Mouse (Mus musculus) left cerebral cortex, adult 18-20 months (tissue): ENCODE data around the gene Rbmx2. TPM values are rescaled to one million over a fixed set of nuclear protein-coding genes. Genes with fewer than 3 reads are reported as not detected.

Source experiments
- DNase-seq, 2 experiments: peaks; one replicate each; pipeline ENCODE4 v3.0.0; 2021 to 2022; ENCODE audit warnings: low spot score in 2 of 2, mixed read lengths in 1 of 2
- long read RNA-seq, 2 experiments: library from polyadenylated mRNA; stranded (forward); transcript quantifications; one replicate each; pipeline ENCODE4 v2.0.0; 2021
- total RNA-seq, 2 experiments: library from RNA; stranded (reverse); gene quantifications; 2 replicates each; pipeline ENCODE4 v1.2.3; 2021

Rbmx2 gene
- 1 to 10 TPM; 4.5 to 4.7 TPM for total RNA-seq
- long read RNA-seq, experiment 1, transcript Rbmx2-201 (6 exons, 1,747 nt): major isoform, 6 of 8 reads
- long read RNA-seq, experiment 1, partial matches to known transcripts: 2 of 8 reads
- long read RNA-seq, experiment 1, other reads (novel, unspliced or antisense): 0 of 8 reads
- long read RNA-seq, experiment 2, partial matches to known transcripts: 2 of 7 reads
- long read RNA-seq, experiment 2, other reads (novel, unspliced or antisense): 1 of 7 reads

DNA sequence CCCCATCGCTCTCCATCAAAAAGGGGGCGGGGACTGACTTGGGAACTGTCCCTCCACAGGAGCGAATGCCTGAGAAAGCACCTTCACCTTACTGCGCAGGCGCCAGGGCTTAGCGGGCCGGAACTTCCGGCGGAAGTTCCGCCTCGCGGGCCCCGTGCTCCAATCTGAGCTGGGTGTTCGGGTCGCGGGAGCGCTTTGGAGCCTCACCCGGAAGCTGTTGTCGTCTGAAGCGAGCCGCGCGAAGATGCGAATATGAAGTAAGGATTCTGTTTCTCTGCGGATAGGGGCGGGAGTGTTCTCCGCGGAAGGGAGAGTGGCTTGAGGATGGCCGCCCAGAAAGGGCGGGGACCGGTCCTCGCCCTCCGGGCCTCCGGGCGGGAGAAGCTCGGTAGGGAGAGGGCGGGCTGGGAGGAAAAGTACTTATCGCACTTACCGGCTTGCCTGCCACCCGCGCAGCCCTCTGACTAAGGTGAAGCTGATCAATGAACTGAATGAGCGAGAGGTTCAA, at the start of gene Rbmx2:
TSS of gene Rbmx2 (plus strand) at position 141 of the 508 bp plus-strand sequence.
- peak; percentile 84 to 89 for DNase-seq

DNA sequence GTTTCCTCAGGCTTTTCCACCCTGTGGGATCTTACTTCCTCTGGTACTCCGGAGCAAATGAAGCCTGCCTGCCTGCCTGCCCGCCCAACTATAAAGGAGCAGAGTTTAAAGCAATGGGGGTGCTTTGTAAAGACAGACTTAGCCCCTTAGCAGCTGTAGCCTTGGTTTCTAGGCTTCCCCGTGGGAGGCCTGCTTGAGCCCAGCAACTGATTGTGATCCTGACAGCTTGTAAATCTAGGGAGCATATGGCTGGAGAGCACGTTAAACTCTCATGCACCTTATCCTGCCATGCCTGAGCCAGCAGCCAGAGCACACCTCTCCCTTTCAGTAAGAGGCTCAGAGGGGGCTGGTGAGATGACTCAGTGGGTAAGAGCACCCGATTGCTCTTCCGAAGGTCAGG, 28.0 kb upstream of the Rbmx2 start:
- DNase-seq: no peak

DNA sequence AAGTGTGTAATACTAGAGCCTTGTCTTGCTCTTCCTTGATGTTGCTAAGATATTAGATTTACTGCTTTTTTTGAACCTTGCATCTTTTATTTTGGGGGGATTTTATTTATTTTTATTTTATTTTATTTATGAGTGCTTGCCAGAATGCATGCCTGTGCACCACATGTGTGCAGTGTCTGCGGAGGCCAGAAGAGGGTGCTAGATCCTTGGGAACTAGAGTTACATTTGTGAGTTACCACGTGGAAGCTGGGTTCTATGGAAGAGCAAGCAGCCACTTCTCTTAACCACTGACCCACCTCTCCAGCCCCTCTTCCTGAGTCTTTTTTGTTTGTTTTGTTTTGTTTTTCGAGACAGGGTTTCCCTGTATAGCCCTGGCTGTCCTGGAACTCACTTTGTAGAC, 25.2 kb upstream of the Rbmx2 start:
- DNase-seq: no peak

DNA sequence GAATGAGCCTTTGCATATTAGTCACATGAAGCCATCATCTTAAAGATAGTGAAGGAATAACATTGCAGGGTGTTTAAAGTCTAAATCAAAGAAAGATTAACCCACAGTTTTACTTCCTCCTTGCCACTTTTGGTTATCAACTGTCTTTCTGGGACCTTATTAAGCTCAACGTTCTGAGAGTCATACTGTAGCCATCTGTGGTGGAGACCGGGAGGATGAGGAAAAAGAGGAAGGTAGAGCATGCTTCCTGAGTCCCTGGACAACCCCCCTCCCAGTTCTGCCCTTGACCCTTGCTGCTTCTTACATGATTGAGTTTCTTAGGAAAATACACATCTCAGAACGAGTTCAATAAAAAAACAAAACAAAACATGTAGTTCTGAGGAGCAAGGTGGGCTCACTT, 23.1 kb upstream of the Rbmx2 start:
- no peak for DNase-seq

DNA sequence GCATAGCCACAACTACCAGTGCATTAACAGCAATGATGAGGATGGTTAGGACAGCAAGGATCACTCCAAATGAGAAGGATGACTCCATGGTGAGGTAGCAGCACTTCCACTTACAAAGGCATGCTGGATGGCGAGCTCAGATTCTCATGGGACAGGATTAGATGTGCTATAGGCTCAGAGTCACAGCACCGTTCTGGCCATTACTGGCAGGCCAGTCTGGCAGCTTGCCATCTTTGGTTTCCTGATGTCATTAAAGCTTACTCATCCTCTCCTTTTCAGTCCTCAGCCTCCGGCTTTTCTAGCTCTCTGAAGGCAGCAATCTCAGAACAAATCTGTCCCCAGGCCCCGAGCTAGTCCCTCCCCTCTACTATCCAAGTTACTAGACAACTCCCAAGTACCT, 20.6 kb upstream of the Rbmx2 start, which contains the start of gene Gpr119:
TSS of gene Gpr119 (minus strand) at position 308 of the 400 bp plus-strand sequence.
- DNase-seq: no peak

DNA sequence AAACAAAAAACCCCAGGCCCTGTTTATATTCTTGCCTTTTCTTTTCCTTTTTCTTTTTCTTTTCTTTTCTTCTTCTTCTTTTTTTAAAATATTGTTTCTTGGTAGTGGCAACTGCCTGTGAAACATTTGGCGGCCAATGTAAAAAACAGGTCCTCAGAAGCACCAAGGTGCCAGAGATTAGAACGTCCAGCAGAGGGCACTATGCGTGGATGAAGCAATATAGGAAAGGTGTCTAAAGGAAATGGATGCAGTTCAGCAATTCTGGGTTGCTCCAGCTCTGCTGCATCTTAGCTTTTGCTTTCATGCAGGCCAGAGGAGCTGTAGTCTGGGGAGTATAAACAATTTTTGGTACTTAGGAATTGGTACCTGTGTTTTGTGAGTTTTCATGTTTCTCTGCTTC, 11.4 kb upstream of the Rbmx2 start:
- DNase-seq: peak; percentile 48 to 59

DNA sequence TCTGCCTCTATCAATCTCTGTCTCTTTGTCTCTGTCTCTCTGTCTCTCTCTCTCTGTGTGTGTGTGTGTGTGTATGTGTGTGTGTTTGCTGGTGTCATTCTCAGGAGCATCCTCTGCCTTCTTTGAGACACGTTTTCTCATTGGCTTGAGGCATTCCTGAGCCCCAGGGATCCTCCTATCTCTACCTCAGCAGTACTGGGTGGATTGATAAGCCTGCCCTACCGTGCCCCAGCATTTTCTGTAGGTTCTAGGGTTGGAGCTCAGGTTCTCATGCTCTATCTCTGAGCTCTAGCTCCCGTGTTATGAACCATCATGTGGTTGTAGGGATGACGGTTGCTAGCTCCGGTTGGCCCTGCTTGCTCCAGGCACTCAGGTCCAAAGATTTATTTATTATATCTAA, 10.9 kb upstream of the Rbmx2 start:
- DNase-seq: no peak

DNA sequence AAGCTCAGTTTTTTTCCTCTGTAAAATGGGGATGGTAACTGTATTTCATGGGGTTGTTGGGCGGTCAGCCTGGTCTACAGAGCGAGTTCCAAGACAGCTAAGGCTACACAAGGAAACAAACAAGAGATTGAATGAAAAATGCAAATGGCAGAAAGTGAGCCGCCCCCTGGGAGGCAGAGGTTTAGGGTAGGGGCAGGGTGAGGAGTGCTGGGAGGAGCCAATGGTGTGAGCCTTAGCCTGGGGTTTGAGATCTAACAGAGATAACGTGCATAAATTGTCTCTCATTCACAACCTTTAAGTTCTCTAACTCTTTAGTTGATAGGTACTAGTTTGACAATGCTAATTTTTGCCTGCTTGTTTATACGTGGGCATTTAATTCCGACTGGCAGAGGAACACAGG, 344 bp upstream of the Rbmx2 start:
- peak in 1 of 2 experiments; percentile 2 for DNase-seq

DNA sequence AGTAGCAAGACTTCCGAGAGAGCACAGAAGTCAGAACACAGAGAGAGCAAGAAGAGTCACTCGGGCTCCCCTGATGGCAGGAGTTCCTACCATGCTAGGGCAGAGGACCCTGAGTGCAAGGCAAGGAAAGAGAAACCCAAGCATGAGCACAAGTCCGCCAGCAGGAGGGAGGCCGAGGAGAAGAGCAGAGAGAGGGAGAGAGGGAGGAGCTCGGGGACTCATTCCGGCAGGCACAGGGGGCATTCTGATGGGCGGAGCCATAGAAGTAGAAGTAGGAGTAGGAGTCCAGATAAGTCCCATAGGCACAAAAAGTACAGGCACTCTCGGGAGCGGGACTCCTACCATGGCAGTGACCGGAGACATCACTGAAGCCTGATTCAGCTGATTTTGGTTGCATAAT, 14.9 kb downstream of the Rbmx2 start:
- DNase-seq: no peak

DNA sequence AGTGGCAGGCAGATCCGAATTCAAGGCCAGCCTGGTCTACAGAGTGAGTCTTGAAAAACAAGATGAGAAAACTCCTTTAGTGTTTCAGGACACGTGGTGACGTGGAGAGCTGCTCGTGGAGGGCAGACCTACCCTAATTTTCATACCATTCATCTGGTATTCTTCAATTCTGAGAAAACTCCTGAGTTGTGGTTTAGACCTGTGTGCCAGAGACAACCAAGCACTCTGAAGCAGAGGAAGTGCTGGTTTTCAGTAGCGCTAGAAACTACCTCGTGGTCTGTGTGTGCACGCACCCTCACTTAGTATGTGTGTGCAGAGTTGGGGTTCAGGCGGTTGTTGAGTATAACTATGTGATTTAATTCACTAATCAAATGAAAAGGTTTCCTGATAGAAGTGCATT, 18.0 kb downstream of the Rbmx2 start:
- DNase-seq: no peak

DNA sequence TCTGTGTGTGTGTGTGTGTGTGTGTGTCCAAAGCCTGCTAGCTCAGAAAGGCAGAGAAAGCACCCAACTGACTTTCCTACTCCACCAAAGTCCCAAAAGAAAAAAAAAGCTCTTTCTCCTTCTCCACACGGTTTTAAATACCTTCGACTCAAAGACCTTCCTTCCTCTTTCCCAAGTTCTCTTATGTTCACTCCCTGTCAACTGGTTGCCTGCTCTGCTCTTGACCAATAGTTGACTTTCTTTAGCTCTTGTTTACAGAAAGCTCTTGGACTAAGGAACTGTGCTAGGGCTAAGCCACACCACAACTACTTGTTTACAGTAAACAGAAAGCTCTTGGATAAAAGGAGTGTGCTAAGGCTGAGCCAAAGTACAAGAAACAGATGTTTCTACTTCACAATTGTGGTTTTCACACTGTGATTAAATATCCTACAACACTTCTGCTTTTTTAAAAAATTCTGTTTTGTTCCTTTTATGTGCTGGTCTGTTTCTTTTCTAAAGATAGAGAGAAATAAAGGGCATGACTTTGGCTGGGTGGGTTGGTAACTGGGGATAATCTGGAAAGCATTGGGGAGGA, 60.0 kb downstream of the Rbmx2 start:
- DNase-seq: no peak

Other genes with a start within 250 kb of the Rbmx2 start
- gene Elf4, start 231.9 kb upstream of the Rbmx2 start, total RNA-seq: 1 to 10 TPM; 1.0 to 1.1 TPM
- gene Aifm1, start 181.4 kb upstream of the Rbmx2 start, total RNA-seq: 10 to 100 TPM; 23.1 to 28.4 TPM
- 10 to 100 TPM; 26.6 to 31.8 TPM for gene Rab33a, start 175.7 kb upstream of the Rbmx2 start, total RNA-seq
- 10 to 100 TPM; 17.0 to 18.7 TPM for gene Zfp280c, start 100.5 kb upstream of the Rbmx2 start, total RNA-seq
- gene Slc25a14, start 71.6 kb upstream of the Rbmx2 start, total RNA-seq: 10 to 100 TPM; 67.9 to 69.8 TPM
- gene Gpr119, start 20.5 kb upstream of the Rbmx2 start, total RNA-seq: not detected
- not detected for gene Gm595, start 182.7 kb downstream of the Rbmx2 start, total RNA-seq